Mouse (Mus musculus) heart, adult 11 months (tissue): ENCODE data around the gene Ccdc167.
"Not testable (repeated sequence)": the region's sequence is repeated elsewhere in the genome, so short reads cannot be mapped to it uniquely, and the experiment has no call there.

Experiments used
- DNase-seq: peaks from one replicate; pipeline ENCODE4 v3.0.0; 2022

Gene Ccdc167

DNA sequence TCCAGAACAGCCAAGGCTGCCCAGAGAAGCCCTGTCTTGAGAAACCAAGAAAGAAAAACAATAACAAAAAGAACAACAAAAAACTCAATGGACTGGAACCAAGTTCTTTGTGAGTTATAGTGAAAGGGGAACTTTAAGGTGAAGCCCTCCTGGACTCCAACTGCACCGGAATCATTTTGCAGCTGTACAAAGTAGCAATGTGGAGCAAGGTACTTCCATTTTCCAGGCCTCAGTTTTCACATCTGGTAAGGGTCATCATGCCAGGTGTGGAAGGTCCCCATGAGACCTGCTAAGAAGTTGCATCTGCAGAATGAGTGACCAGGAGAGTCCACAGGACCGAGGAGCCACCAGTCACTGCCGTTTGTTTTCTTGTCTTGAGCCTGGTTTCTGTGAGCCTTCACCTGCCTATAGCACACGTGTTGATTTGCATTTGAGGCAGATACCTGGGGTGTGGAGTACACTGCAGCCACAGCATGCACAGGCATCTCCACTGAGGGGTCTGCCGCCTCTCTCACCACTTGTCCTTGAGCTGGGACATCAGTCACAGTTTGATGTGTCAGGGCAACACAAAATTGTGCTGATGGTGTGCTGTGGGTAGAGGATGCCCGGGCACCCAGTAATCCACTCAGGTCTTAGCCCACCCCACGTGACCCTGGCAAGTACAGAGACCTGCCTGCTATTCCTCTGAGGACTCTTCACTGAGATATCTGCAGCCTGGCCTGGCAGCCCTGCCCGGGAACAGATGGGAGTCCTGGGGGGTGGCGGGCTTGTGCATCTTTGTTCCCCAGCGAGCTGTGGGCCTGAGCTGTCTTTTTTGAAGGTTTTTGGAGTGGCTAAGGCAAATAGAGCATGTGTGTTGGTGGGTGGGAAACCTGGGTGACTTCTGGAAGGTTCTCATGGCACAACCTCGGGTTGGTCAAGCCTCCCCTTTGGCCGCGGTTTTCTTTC lies 3.1 kb upstream of the Ccdc167 start:
- DNase-seq = no peak

GRCm38 (mm10) chr17:29718660-29719059 lies 1.8 kb upstream of the Ccdc167 start:
- no peak for DNase-seq

GRCm38 (mm10) chr17:29713734-29714133 lies 3.1 kb downstream of the Ccdc167 start:
- not testable (repeated sequence) for DNase-seq

DNA sequence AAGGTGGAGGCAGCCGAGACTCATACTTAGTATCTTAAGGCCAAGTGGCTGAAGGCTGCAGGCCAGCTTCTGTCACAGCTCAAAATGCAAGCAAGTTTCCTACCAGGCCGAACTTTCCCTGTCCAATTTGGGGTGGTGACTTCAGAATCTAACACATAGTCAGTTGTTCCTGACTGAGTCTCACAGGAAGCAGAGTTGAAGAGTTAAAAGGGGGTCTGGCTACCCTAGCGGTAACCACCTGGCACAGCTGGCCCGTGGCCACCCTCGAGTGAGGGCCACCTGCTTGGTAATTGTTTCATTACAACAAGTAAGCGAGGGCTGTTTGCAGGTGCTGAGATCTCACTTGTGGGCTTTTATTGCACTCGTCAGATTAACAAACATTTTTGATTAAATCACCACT lies 4.3 kb downstream of the Ccdc167 start:
- no peak for DNase-seq

GRCm38 (mm10) chr17:29711745-29712431 lies 5.0 kb downstream of the Ccdc167 start:
- DNase-seq = no peak

DNA sequence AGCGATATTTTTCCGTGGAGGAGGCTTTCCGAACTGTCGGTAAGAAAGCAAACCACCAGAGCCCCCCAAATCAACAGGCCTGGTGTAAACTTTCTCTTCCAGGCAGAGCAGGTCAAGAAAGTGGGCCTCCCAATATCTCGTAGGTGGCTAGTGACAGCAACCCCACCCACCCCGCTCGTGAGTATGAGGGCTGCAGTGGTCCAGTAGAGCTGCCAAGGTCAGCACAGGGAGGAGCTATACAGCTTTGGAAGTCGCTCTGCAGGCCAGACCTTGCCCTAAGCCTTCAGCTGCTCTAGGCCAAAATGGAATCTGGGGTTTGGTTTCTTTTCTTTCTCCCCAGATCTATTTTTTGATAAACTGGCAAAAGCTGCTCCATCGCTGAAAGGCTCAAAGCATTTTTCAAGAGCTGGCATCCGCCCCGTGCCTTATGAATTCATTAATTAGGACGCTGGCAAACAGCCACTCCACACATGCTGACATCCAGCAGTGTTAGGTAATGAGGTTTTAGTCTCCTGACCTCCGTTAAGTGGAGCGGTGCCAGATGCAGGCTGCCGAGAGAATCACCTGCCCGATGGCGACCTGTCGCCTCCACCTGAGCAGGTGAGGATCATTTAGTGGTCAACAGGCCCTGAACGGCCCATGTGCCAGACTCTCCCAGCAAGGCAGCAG lies 5.6 kb downstream of the Ccdc167 start:
- DNase-seq = no peak

DNA sequence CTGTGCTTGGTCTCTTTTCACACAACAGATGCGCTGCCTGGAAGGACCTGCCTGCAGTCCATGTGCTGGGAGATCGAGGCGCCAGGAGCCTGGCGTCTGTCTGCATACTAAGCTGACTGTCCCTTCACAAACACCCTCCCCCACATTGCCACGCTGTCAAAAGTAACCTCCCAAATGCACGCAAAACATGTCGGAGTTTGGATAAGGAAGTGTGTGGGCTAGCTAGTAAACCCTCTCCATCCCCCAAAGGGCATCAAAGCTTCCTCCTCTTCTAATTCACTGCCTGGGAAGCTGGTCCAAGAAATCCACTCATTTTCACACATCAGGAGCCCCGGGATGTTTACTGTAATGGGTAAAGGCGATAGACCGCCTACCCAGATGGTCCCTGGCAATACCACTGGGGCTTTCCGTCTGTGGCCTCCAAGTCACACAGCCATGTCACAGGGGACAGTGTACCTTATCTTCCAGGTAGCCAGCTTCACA lies 6.2 kb downstream of the Ccdc167 start:
- DNase-seq = no peak

DNA sequence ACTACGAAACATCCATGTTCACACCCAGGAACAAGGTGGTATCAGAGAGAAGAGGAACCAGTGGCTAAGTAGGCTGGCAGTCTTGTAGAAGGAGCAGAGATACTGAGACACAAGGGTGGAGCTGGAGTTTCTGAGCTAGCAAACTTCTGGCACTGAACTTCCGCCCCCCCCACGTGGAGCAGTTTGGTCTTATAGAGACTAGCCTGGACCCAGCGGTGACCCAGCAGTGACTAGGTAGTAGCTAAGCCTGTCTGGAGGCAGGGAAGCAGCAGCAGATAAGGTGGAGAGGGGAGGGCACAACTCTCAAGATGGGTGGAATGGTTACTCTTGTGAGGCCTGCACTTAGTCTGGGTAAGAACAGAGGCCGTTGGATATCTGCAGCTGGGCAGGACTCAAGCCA lies 8.1 kb downstream of the Ccdc167 start:
- no peak for DNase-seq

DNA sequence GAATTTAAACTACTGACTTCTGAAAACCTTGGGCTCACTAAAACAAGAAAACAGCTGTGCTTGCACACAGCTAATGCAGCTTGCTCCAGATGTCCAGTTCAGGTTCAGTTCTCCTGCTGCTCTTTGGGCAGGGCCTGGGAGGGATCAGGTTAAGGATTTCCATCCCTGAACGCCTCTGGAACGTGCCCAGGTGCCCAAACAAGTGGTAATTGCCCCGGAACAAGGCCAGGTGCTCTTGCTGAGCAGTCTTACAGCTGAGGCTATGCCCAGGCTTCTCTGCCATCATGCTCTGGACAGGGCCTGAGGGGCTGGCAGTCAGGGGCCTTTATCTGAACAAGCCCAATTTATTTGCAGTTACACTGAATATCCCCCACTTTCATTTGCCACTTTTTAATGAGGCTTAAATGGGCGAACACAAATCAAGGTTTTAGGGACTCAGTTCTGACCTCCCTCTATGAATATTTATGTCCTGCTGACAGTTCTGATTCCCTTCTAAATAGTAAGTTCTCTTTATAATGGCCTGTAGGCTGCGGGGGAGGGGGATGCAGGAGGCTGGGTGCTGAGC lies 9.8 kb downstream of the Ccdc167 start:
- no peak for DNase-seq

- no peak for DNase-seq
Measured at GRCm38 (mm10) chr17:29705881-29706280, 11.0 kb downstream of the Ccdc167 start.

DNA sequence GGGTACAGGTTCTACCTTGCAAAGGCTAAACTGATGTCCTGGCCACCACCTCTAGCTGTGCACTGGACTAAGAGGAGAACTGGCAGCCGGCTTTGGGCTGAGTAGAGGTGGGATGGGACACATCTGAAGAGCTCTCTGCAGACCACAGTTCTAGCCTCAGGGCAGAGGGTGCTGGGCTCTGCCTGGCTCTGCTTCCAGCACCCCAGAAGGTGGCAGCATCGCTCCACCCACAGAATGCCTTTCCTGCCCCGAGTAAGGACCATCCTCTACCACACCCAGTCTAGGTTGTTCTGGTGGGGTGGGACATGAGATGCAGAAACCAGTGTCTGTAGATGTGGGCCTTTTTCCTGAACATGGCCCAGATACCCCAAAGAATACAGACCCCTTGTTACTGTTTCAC lies 12.1 kb downstream of the Ccdc167 start:
- DNase-seq = no peak

DNA sequence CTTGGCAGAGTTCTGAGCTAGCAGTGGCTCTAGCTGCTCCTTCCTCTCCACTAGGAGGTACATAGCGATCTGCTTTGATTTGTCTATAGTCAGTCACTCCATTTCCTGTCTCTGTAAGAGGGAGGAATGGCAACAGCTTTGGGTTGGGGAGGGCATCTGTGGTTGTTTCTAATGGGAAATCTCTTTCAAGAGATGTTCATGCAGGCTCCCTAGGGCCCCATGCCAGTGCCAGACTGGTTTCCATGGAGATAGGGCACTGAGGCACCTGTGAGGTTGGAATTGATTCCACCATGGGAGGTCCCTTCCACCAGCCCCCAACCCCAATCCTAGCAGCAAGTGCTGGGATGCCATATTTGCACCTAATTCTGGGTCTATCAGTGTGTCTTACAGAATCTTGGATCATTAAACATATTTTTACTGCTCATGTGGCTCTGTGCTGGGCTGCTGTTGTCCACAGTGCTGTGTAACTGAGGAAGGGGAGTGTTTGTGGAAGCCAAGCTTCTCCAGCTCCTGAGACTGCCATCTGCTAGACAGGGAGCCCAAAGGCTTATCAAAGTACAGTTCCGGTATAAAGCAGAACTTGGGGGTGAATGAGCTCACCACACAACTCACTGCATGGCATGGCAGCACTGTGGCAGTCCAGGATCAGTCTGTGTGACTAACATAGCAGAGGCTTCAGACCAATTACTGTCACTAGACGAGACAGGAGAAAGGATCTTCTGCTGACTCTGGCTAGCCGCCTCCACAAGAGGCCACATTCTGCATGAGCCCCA lies 13.7 kb downstream of the Ccdc167 start:
- DNase-seq = no peak

GRCm38 (mm10) chr17:29700573-29700972 lies 16.3 kb downstream of the Ccdc167 start:
- no peak for DNase-seq

- DNase-seq = no peak
Measured at GRCm38 (mm10) chr17:29698421-29698820, 18.4 kb downstream of the Ccdc167 start.

GRCm38 (mm10) chr17:29696940-29697339 lies 19.9 kb downstream of the Ccdc167 start:
- no peak for DNase-seq

- no peak for DNase-seq
Measured at GRCm38 (mm10) chr17:29694516-29694915, 22.3 kb downstream of the Ccdc167 start.

- no peak for DNase-seq
Measured at GRCm38 (mm10) chr17:29693571-29693970, 23.3 kb downstream of the Ccdc167 start.

DNA sequence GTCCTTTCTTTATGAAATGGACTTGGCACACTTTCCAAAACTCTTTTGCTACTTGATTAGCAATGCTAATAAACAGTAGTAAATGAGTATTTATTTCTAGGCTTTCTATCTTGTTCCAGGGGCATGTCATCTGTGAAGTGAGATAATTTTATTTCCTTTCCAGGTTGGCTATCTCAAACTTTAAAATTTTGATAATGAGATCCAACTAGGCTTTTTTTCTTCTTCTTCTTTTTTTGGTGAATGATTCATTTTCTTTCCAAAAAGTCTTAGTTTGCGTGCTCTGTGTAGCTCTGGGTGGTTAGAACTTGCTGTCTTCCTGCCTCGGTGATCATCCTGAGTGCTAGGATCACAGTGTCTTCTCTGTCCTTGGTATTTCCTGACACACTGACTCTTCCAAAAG lies 24.0 kb downstream of the Ccdc167 start:
- no peak for DNase-seq

DNA sequence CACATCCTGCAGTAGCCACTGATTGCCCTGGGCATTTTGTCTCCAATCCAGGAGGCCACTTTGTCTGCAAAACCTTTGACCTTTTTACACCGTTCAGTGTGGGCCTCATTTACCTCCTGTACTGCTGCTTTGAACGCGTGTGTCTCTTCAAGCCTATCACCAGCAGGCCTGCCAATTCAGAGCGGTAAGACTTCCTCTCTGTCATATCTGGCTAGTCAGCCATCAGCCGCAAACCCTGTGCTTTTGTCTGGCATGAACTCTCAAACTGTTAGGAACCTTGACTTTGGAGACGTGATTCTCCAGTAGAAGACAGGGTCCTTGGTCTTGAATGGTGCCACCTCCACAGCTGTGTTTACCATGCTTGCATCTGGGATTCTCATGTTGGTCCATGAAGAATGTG lies 26.6 kb downstream of the Ccdc167 start:
- no peak for DNase-seq

- no peak for DNase-seq
Measured at GRCm38 (mm10) chr17:29688610-29689009, 28.2 kb downstream of the Ccdc167 start.

DNA sequence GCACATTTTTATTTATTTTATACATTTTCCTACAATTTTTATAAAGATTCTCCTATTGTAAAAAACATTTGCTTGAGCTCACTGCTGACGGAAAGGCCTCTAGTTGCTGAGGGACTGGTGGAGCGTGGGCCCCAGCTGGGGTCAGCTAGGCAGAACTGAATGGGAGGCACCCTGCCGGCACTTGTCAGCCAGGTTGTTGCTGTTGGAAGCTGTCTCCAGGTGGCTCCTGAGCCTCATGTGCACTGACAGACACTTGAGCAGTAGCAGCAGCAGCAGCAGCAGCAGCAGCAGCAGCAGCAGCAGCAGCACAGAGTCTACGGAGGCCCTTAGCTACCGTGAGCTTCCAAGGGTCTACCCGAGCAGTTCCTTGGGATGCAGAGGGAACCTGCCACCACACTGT lies 29.5 kb downstream of the Ccdc167 start:
- DNase-seq = no peak

GRCm38 (mm10) chr17:29686771-29687170 lies 30.1 kb downstream of the Ccdc167 start:
- no peak for DNase-seq
